Mouse (Mus musculus): ENCODE data around the gene Grm3. TPM values are rescaled to one million over a fixed set of nuclear protein-coding genes. Genes with fewer than 3 reads are reported as not detected.

The Grm3 gene
- total and polyA plus RNA-seq, 3 experiments: not detected

DNA sequence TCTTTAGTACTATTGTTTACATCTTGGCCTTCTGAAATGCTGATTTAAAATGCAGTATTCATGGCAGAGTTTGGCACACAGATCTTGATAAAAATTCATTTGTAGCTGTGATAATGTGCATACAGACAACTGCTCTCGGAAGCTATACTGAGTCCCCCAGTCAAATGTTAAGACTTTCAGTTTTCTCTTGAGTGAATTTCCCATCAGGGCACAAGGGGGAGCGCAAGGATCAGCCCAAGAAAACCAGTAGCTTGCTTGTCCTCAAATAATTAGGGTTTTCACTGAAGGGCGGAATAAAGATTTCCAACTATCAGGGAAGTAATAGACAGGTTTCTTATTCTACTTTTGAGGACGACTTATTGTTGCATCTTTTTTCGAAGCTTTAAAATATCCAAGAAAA is 275.4 kb downstream of the Grm3 start:
- H3K4me1 ChIP-seq (ENCODE audit: control insufficient read depth in 1 of 2, insufficient read depth in 2 of 2, low read length in 2 of 2): no peaks in the 10 kb centered on the region
- no peak overlapping the region for H3K27ac ChIP-seq (ENCODE audit: control insufficient read depth, low read depth, low read length)
- TF ChIP-seq POLR2AphosphoS2 (IDR thresholded peaks at IDR 0.05; ENCODE audit: low read length) (no peak), USF2 (IDR thresholded peaks at IDR 0.05; ENCODE audit: borderline replicate concordance in 1 of 2, insufficient read depth in 1 of 2, low read depth in 1 of 2, low read length in 2 of 2) (no peak), TAL1 (IDR thresholded peaks at IDR 0.05; ENCODE audit: low read length) (no peak), POLR2AphosphoS5 (IDR thresholded peaks at IDR 0.05; ENCODE audit: borderline replicate concordance, low read depth, low read length) (no peak), MXI1 (IDR thresholded peaks at IDR 0.05; ENCODE audit: low read depth, low read length) (no peak), KAT2A (conservative IDR thresholded peaks at IDR 0.05; ENCODE audit: low read depth, low read length) (no peak), ZMIZ1 (IDR thresholded peaks at IDR 0.05; ENCODE audit: low read depth, low read length) (no peak), NRF1 (IDR thresholded peaks at IDR 0.05; ENCODE audit: insufficient read depth, low read depth, low read length, poor library complexity, severe bottlenecking) (no peak), BHLHE40 (IDR thresholded peaks at IDR 0.05; ENCODE audit: borderline replicate concordance, low read depth, low read length) (no peak), RAD21 (IDR thresholded peaks at IDR 0.05; ENCODE audit: low read depth, low read length) (no peak), MYC (IDR thresholded peaks at IDR 0.05; ENCODE audit: low read depth, low read length) (no peak), HCFC1 (IDR thresholded peaks at IDR 0.05; ENCODE audit: low read depth, low read length) (no peak), CHD1 (IDR thresholded peaks at IDR 0.05; ENCODE audit: low read depth, low read length) (no peak), MEF2A (IDR thresholded peaks at IDR 0.05; ENCODE audit: extremely low read depth, insufficient replicate concordance, low read depth, low read length, poor library complexity, severe bottlenecking) (no peak), MYB (IDR thresholded peaks at IDR 0.05; ENCODE audit: low read depth, low read length) (no peak), USF1 (IDR thresholded peaks at IDR 0.05; ENCODE audit: low read depth, low read length) (no peak), SMC3 (IDR thresholded peaks at IDR 0.05; ENCODE audit: low read depth, low read length) (no peak), ELF1 (IDR thresholded peaks at IDR 0.05; ENCODE audit: low read depth, low read length) (no peak), JUND (IDR thresholded peaks at IDR 0.05; ENCODE audit: low read depth, low read length) (no peak), E2F4 (IDR thresholded peaks at IDR 0.05; ENCODE audit: borderline replicate concordance, low read depth, low read length) (no peak)
- no peaks in the 10 kb centered on the region for H3K36me3 ChIP-seq (ENCODE audit: control insufficient read depth in 1 of 2, insufficient read depth in 2 of 2, low read length in 2 of 2)
- no peak overlapping the region for H3K4me3 ChIP-seq (ENCODE audit: control insufficient read depth in 1 of 2, insufficient read depth in 1 of 2, low read depth in 2 of 2, low read length in 2 of 2)
- no peak for DNase-seq (ENCODE audit: low read depth, low spot score)
- H3K9me3 ChIP-seq (replicated peaks; ENCODE audit: insufficient read depth, low read length): no peaks in the 10 kb centered on the region
- H3K27me3 ChIP-seq (ENCODE audit: control insufficient read depth in 1 of 2, insufficient read depth in 2 of 2, low read length in 2 of 2): no peaks in the 10 kb centered on the region
- H3K9ac ChIP-seq (ENCODE audit: control insufficient read depth, low read depth, low read length, poor library complexity, severe bottlenecking): no peak overlapping the region
- H3K79me2 ChIP-seq (ENCODE audit: control insufficient read depth, insufficient read depth, low read length, poor library complexity): no peaks in the 10 kb centered on the region

DNA sequence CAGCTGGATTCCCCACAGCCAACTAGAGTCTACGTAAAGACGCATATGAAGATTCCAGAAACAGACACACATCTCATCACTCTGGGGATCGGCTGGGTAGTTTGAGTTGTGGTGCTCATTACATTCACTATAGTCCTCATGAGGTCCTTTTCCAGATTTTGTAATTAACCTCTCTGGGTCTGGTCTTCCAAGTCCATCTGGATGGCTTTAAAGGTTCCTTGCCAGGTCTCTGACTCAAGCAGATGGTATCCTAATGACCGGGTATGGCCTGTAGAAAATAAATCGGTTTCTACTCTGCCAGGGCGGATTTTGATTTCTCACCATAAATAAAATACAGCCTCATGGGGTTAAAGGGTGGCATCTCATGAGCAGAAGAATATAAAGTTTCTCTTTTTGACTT is 276.0 kb downstream of the Grm3 start:
- TF ChIP-seq POLR2AphosphoS5 (IDR thresholded peaks at IDR 0.05; ENCODE audit: borderline replicate concordance, low read depth, low read length): no peak
- Histone ChIP-seq H3K9ac (ENCODE audit: control insufficient read depth, low read depth, low read length, poor library complexity, severe bottlenecking) (no peak overlapping the region), H3K27me3 (ENCODE audit: control insufficient read depth in 1 of 2, insufficient read depth in 2 of 2, low read length in 2 of 2) (no peaks in the 10 kb centered on the region), H3K4me1 (ENCODE audit: control insufficient read depth in 1 of 2, insufficient read depth in 2 of 2, low read length in 2 of 2) (no peaks in the 10 kb centered on the region), H3K9me3 (replicated peaks; ENCODE audit: insufficient read depth, low read length) (no peaks in the 10 kb centered on the region), H3K4me3 (ENCODE audit: control insufficient read depth in 1 of 2, insufficient read depth in 1 of 2, low read depth in 2 of 2, low read length in 2 of 2) (no peak overlapping the region), H3K36me3 (ENCODE audit: control insufficient read depth in 1 of 2, insufficient read depth in 2 of 2, low read length in 2 of 2) (no peaks in the 10 kb centered on the region), H3K27ac (ENCODE audit: control insufficient read depth, low read depth, low read length) (no peak overlapping the region), H3K79me2 (ENCODE audit: control insufficient read depth, insufficient read depth, low read length, poor library complexity) (no peaks in the 10 kb centered on the region)
- DNase-seq (ENCODE audit: low read depth, low spot score): no peak

Measured in MEL (cell line).